Mouse (Mus musculus): ENCODE results near the gene Cdk9. TPM values are rescaled to one million over a fixed set of nuclear protein-coding genes. Genes with fewer than 3 reads are reported as not detected.

Gene Cdk9
- total RNA-seq, 2 experiments from 2014 or later: 115 to 121 TPM

GRCm38 (mm10) chr2:32728463-32728862, 15.6 kb upstream of the Cdk9 start:
- peak overlapping the region; percentile 60; the same call in 1 of the 2 replicates for H3K27ac ChIP-seq
- peak overlapping the region; percentile 51 for H3K4me3 ChIP-seq
- no peak for DNase-seq (ENCODE audit: low spot score in 2 of 2)
- TF ChIP-seq CTCF (conservative IDR thresholded peaks at IDR 0.05): no peak

DNA sequence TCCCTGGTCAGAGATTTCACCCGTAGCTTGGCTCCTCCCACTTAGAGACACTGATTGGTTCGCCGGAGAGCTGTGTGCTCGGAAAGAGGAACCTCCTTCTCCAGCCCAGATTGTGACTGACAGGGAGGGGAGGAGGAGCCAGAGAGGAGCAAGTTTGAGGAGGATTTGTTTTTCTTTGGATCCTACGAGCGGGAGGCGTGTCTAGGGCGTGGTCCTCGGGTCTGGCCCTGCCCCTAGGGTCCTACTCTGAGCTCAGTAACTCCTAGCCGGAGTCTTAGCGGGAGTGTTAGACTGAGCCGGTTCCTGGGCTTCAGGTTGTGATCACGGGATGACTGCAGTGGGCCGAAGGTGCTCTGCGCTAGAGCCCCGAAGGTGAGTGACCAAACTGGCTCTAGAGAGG, 14.6 kb upstream of the Cdk9 start:
- H3K4me3 ChIP-seq: peak overlapping the region; percentile 51
- peak overlapping the region; percentile 60; the same call in 1 of the 2 replicates for H3K27ac ChIP-seq
- DNase-seq (ENCODE audit: low spot score in 2 of 2): peak; percentile 83 to 92
- no peak for TF ChIP-seq CTCF (conservative IDR thresholded peaks at IDR 0.05)

DNA sequence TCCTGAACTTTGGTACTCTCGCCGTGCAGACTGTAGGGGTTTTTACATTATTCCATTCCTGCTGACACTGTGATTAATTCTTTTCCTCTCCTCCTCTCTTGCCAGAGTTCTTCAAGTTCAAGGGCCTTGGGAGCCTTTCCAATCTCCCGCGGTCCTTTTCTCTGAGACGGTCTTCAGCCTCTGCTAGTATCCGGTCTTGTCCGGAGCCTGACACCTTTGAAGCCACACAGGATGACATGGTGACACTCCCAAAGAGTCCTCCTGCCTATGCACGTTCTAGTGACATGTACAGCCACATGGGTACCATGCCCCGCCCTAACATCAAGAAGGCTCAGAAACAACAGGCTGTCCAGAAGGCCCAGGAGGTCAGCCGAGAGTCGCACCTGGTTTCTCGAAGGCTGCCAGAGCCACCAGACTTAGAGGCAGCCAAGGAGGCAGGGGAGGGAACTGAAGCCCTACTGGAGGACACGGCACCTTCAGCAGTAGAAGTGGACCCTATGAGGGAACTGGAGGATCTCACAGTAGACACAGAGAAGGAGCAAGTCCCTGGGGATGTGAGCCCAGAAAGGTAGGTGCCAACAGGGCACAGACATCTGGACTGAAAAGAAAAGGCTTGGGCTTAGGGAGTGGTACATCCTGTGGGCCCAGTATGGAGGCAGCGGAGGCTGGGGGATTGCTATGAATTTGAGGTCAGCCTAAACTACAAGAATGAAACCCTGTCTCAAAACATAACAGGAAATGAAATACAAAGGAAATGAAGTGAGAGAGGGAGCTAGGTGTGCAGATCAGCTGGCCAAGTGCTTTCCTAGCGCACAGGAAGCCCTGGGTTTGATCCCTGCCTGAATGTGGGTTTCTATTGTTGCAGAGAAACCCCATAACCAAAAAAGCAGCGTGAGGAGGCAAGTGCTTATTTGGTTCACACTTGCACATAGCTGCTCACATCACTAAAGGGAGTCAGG, 12.2 kb upstream of the Cdk9 start:
- no peak for TF ChIP-seq CTCF (conservative IDR thresholded peaks at IDR 0.05)
- DNase-seq (ENCODE audit: low spot score in 2 of 2): no peak
- Histone ChIP-seq H3K4me3 (no peak overlapping the region), H3K27ac (no peak overlapping the region)

DNA sequence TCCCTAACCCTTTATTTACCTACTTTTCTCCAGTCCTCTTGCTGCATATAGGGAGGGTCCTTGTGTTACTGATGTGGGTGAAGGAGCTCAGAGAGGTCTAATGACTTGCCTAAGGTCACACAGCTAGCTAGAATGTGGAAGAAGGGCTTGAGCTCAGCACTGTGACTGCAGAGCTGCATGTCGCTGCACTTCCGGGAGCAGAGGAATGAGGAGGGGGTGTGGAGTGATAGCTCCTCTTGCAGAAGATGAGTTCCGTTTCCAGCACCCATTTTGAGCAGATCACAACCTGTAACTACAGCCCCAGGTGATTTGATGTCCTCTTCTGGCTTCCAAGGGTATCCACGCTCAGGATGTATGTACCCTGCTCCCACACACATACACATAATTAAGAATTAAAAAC, 11.3 kb upstream of the Cdk9 start:
- Histone ChIP-seq H3K27ac (no peak overlapping the region), H3K4me3 (no peak overlapping the region)
- DNase-seq (ENCODE audit: low spot score in 2 of 2): no peak
- TF ChIP-seq CTCF (conservative IDR thresholded peaks at IDR 0.05): no peak

DNA sequence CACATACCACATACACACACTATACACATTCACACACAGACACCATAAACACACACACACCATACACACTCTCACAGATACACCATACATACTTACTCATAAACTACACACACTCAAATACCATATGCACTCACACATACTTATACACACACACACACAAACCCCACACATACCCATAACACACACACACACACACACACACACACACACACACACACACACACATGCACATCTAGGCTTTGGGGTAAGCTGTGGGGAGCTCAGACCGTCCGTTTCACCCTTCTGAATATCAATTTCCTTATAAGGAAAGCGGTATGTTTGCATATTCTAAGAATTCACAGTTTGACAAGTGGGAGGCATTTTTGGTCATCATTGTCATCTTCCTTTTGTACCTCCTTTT, 9.7 kb upstream of the Cdk9 start:
- no peak overlapping the region for H3K4me3 ChIP-seq
- H3K27ac ChIP-seq: no peak overlapping the region
- no peak for DNase-seq (ENCODE audit: low spot score in 2 of 2)
- no peak for TF ChIP-seq CTCF (conservative IDR thresholded peaks at IDR 0.05)

- Histone ChIP-seq H3K4me3 (no peak overlapping the region), H3K27ac (no peak overlapping the region)
- no peak for DNase-seq (ENCODE audit: low spot score in 2 of 2)
- TF ChIP-seq CTCF (conservative IDR thresholded peaks at IDR 0.05): no peak
These were observed 9.2 kb upstream of the Cdk9 start for GRCm38 (mm10) chr2:32722046-32722445.

- Histone ChIP-seq H3K27ac (peak within 1 kb of the TSS; percentile 18; the same call in 1 of the 2 replicates), H3K4me3 (no peak within 1 kb of the TSS)
- TF ChIP-seq CTCF (conservative IDR thresholded peaks at IDR 0.05): no peak
- no peak for DNase-seq (ENCODE audit: low spot score in 2 of 2)
These were observed 7.9 kb upstream of the Cdk9 start, which contains the start of gene Sh2d3c for GRCm38 (mm10) chr2:32720681-32721229. Sh2d3c (plus strand) TSS chr2:32721055.

DNA sequence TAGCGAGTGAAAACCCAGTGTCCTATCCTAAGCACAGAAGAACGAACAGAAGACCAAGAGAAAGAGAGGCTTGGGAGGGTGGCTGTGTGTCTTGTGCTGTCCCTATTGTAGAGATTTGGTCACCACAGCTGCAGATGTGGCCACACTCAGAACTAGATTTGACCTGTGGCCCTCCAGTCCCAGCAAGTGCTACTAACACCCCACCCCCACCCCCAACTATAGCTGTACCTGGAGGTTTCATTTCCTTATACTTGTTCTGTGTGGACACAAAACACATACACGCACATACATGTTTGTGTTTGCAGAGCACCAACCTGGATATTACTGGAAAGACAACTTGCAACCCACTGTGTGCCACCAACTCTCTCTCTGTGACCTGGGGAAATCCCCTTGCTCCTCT, 7.2 kb upstream of the Cdk9 start:
- no peak overlapping the region for H3K27ac ChIP-seq
- no peak for TF ChIP-seq CTCF (conservative IDR thresholded peaks at IDR 0.05)
- no peak for DNase-seq (ENCODE audit: low spot score in 2 of 2)
- no peak overlapping the region for H3K4me3 ChIP-seq

GRCm38 (mm10) chr2:32718761-32719160, 5.9 kb upstream of the Cdk9 start:
- Histone ChIP-seq H3K27ac (no peak overlapping the region), H3K4me3 (no peak overlapping the region)
- DNase-seq (ENCODE audit: low spot score in 2 of 2): peak in 1 of 2 experiments; percentile 45
- TF ChIP-seq CTCF (conservative IDR thresholded peaks at IDR 0.05): 0 out of 2 replicates have a peak, but pooled peaks have one; percentile 4

GRCm38 (mm10) chr2:32714987-32715425, 2.1 kb upstream of the Cdk9 start:
- H3K4me3 ChIP-seq: no peak overlapping the region
- peak overlapping the region; percentile 36; the same call in 1 of the 2 replicates for H3K27ac ChIP-seq
- no peak for DNase-seq (ENCODE audit: low spot score in 2 of 2)
- 0 out of 2 replicates have a peak, but pooled peaks have one; percentile 10 for TF ChIP-seq CTCF (conservative IDR thresholded peaks at IDR 0.05)

DNA sequence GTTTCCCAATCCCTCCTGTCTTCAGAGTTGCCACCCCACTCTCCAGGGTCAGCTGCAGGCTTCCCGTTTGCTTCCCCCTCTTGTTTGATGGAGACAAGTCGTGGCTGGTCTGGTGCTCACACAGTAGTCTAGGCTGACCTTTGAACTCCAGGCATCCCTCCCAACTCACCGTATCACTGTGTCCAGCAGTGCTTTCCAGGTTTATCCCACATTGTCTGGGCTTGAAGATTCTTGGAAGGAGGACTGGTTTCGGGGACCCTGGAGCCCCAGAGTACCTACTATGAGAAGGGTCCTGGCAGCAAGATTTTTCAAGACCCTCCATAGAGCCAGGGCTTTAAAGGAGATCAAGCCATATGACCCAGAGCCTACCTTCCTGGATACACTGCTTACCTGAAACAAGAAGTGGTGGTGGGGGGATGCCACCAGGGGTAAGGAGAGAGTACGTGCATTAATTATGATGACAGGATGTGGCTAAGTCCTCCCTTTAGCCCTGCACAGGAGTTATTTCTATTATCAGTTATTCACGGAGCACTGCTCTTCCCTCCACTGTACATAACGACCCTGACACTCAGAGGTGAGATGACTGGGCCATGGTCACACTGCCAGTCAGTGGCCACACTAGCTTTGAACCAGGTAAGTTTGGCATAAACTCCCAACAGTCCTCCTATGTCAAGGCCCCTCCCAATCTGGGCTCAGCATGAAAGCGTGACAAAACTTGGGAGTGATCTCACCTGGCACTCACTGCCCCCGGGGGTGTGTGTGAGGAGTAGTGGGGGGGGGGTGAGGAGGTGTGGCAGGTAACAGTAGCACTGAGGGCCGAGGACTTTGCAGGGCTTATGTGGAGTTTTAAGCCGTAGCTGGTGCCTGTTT, 1.5 kb upstream of the Cdk9 start:
- H3K4me3 ChIP-seq: no peak overlapping the region
- no peak for DNase-seq (ENCODE audit: low spot score in 2 of 2)

DNA sequence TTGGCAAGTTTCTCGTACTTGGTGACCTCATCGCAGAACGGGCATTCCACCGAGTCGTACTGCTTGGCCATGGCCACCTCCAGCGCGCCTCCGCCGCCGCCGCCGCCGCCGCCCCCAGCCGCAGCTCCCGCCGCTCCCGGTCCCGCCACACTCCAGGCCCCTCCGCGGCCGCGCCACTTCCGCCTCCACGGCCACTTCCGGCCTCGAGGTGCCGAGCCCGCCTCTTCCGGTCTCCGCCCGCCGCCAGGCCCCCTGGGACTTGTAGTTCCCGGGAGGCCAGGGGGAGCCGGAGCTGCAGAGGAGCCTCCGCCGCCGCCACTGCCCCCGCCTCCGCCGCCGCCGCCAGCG, 316 bp downstream of the Cdk9 start:
- peak overlapping the region; percentile 91 for H3K4me3 ChIP-seq
- TF ChIP-seq CTCF (conservative IDR thresholded peaks at IDR 0.05): no peak

More for the DNA sequence above, 1.5 kb upstream of the Cdk9 start:
- H3K27ac ChIP-seq: peak overlapping the region; percentile 99
- no peak for TF ChIP-seq CTCF (conservative IDR thresholded peaks at IDR 0.05)

More for the DNA sequence above, 316 bp downstream of the Cdk9 start:
- peak; percentile 93 to 94 for DNase-seq (ENCODE audit: low spot score in 2 of 2)
- H3K27ac ChIP-seq: peak overlapping the region; percentile 99

All from layer of hippocampus, adult 2 months (tissue).